Mouse (Mus musculus): ENCODE measurements around the gene Ice1.

- no peak for TF ChIP-seq CTCF (IDR thresholded peaks at IDR 0.05)
- TF ChIP-seq EP300 (IDR thresholded peaks at IDR 0.05; ENCODE audit: insufficient read depth, low read depth, low read length), result no peak
Measured at GRCm38 (mm10) chr13:70609632-70610031, 27.8 kb downstream of the Ice1 start.
